Mouse (Mus musculus): ENCODE results near the gene Fbxo4. TPM values are rescaled to one million over a fixed set of nuclear protein-coding genes. Genes with fewer than 3 reads are reported as not detected.

Gene Fbxo4
- total RNA-seq, 2 experiments from 2014 or later: 7.8 to 8.1 TPM

- no peak for TF ChIP-seq CTCF (IDR thresholded peaks at IDR 0.05)
- Histone ChIP-seq H3K27ac (no peak overlapping the region), H3K4me3 (no peak overlapping the region)
- no peak for DNase-seq (ENCODE audit: extremely low spot score in 1 of 2, low spot score in 2 of 2)
- intact Hi-C loops (cut with DNase I): loop anchor here (10.0 kb wide), 1 partner anchor 726 kb away; no protein-coding TSS in a partner anchor
Measured at GRCm38 (mm10) chr15:4020711-4021110, 41.3 kb upstream of the Fbxo4 start.

DNA sequence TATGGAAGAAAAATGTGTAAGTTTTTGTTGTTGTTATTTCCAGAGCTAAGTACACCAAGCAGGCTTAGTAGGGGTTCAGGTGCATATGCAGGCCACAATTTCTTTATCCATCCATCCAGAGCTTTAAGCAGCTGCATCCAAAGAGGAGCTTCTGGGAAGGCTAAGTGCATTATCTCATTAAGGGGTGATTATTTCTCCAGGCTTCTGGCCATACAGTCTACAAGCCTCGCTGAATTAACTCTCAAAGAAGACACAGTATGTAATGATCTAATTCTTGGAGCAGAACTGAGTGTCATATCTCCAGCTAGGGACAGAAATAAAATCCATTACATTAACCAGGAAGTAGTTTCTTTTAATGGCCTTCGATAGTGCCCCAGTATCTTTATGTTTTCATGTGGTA is 34.5 kb upstream of the Fbxo4 start:
- no peak overlapping the region for H3K4me3 ChIP-seq
- intact Hi-C loops (cut with DNase I): no loop called here
- H3K27ac ChIP-seq: no peak overlapping the region
- no peak for DNase-seq (ENCODE audit: extremely low spot score in 1 of 2, low spot score in 2 of 2)
- no peak for TF ChIP-seq CTCF (IDR thresholded peaks at IDR 0.05)

DNA sequence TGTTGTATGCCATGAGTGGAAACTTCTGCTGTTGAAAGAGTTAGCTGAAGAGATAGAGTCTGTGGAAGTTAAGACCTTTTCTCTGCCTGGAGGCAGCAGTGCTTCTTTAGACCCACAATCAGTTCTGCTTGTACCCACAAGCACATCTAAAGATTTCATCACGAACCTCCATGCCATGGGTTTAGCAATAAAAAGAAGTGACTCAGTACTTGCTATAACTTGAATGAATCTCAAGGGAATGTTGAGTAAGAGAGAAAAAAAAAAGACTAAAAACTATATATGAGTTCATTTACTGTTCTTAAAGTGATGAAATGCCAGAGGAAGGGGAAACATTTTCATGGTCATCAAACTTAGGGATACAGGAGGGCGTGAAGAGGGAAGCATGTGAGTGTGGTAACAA is 21.2 kb upstream of the Fbxo4 start:
- no peak for DNase-seq (ENCODE audit: extremely low spot score in 1 of 2, low spot score in 2 of 2)
- no peak for TF ChIP-seq CTCF (IDR thresholded peaks at IDR 0.05)
- no peak overlapping the region for H3K4me3 ChIP-seq
- H3K27ac ChIP-seq: no peak overlapping the region
- intact Hi-C loops (cut with DNase I): no loop called here

DNA sequence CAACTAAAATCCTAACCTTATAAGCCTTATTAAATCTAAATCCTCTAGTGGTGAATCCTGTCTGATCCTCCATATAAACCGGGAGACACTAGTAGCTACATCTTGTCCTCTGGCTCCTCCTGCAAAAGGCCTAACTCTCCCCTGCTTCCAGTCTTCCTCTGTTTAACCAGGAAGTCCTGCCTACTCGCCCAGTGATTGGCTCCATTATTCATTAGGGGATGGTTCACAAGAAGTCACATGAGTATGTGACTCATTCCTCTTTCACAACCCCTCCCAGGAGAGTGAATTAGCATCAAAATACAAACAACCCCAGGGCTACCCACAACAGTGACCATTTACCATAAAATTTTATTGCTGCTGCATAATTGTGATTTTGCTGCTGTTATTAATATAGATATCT is 19.8 kb upstream of the Fbxo4 start:
- no peak overlapping the region for H3K4me3 ChIP-seq

GRCm38 (mm10) chr15:3996267-3997010 is 17.1 kb upstream of the Fbxo4 start:
- intact Hi-C loops (cut with DNase I): no loop called here
- TF ChIP-seq CTCF (IDR thresholded peaks at IDR 0.05): no peak
- Histone ChIP-seq H3K27ac (peak overlapping the region; percentile 96), H3K4me3 (peak overlapping the region; percentile 93)
- DNase-seq (ENCODE audit: extremely low spot score in 1 of 2, low spot score in 2 of 2): peak in 1 of 2 experiments; percentile 13

More for the DNA sequence above, 19.8 kb upstream of the Fbxo4 start:
- no peak overlapping the region for H3K27ac ChIP-seq
- no peak for DNase-seq (ENCODE audit: extremely low spot score in 1 of 2, low spot score in 2 of 2)
- TF ChIP-seq CTCF (IDR thresholded peaks at IDR 0.05): no peak
- intact Hi-C loops (cut with DNase I): no loop called here

GRCm38 (mm10) chr15:3995448-3996266 is 16.3 kb upstream of the Fbxo4 start, which contains the start of gene AW549877:
Gene AW549877, minus strand, starts transcription at chr15:3995744.
- TF ChIP-seq CTCF (IDR thresholded peaks at IDR 0.05): no peak
- H3K4me3 ChIP-seq: peak within 1 kb of the TSS; percentile 93
- intact Hi-C loops (cut with DNase I): loop anchor here (1.0 kb wide), 2 partner anchors 16 to 31 kb away; partner anchors contain the start of genes Fbxo4 and Oxct1
- peak within 1 kb of the TSS; percentile 96 for H3K27ac ChIP-seq
- peak; percentile 96 to 98 for DNase-seq (ENCODE audit: extremely low spot score in 1 of 2, low spot score in 2 of 2)

DNA sequence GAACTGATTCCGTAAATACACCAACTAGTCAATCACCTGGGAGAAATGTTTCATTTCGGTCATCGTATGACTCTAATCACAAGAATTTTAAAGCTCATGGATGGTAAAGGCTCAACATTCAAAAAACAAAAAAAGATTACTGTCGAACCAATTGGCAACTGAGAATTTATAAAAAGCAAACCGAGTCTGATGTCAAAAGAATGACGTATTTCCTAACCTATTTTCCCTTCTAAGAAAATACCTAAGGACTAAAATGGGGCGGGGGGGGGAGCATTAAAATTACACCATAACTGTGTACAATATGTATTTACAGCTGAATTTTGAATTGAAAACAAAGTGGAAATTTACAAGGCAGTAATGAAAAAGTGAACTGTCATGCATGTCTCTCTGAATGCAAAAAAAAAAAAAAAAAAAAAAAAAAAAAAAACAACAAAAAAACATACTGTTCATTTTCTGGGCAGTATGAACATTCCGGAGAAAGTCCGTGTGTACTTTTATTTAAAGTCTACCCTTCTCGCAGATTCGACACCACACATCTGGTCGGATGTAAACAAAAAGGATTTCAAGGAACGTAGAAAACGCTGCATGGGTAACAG is 15.6 kb upstream of the Fbxo4 start:
- Histone ChIP-seq H3K27ac (peak overlapping the region; percentile 96), H3K4me3 (peak overlapping the region; percentile 93)
- no peak for TF ChIP-seq CTCF (IDR thresholded peaks at IDR 0.05)
- intact Hi-C loops (cut with DNase I): loop anchor here (1.0 kb wide), 2 partner anchors 16 to 31 kb away; partner anchors contain the start of genes Fbxo4 and Oxct1
- DNase-seq (ENCODE audit: extremely low spot score in 1 of 2, low spot score in 2 of 2): no peak

DNA sequence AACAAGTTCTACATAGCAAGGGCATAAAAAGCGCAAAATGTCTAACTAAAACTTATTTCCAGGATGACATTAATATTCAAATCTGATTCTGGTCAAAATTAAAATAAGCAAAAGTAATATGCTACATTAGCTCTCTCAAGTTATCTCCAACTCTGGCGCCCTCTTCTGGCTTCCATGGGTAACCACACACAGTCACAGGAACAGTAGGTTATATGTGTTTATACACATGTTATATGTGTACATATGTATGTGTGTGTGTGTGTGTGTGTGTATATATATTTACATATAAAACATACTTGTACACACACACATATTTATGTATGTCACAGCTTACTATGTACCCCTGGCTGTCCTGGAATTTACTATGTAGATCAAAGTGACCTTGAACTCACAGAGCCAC is 8.6 kb upstream of the Fbxo4 start:
- peak; percentile 58 for TF ChIP-seq CTCF (IDR thresholded peaks at IDR 0.05)
- no peak overlapping the region for H3K4me3 ChIP-seq
- no peak for DNase-seq (ENCODE audit: extremely low spot score in 1 of 2, low spot score in 2 of 2)
- intact Hi-C loops (cut with DNase I): no loop called here
- H3K27ac ChIP-seq: no peak overlapping the region

DNA sequence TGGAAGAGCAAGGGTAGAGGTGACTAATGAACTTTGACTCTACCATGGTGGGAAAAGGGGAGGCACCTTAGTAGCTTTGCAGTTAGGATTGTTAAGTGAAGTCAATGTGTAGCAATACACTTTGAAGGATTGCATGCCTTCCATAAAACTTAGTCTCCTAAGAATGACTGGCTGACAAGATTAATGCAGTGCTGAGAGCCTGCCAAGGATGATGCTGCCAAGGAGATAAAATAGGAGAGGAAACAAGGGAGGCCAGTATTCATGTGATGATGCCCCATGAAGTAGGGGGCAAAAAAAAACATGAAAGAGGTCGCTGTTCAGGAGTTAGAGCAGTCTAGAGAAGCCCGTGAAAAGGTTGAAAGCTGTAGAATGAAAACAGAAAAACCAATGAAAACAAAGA is 5.5 kb upstream of the Fbxo4 start:
- Histone ChIP-seq H3K27ac (no peak overlapping the region), H3K4me3 (no peak overlapping the region)
- intact Hi-C loops (cut with DNase I): no loop called here
- TF ChIP-seq CTCF (IDR thresholded peaks at IDR 0.05): no peak
- DNase-seq (ENCODE audit: extremely low spot score in 1 of 2, low spot score in 2 of 2): no peak

DNA sequence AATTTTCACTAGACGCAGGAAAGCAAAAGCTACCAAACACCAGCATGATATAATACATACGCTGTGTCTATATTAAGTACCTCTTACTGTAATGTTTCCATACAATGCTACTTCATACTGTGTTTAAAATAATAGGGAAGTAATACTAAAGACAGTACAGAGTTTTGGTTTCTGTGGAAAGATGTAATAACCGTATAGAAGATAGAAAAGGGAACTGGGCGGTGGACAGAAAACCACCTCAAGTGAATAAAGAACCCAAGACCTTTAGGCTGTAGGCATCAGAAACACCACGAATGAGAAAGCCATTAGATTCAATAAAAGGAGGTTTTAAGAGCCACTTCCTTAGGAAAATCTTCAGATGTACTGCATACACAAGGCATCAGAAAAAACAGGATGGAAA is 3.4 kb upstream of the Fbxo4 start:
- no peak overlapping the region for H3K4me3 ChIP-seq
- intact Hi-C loops (cut with DNase I): no loop called here
- no peak for TF ChIP-seq CTCF (IDR thresholded peaks at IDR 0.05)
- no peak overlapping the region for H3K27ac ChIP-seq
- DNase-seq (ENCODE audit: extremely low spot score in 1 of 2, low spot score in 2 of 2): no peak

GRCm38 (mm10) chr15:3979871-3980270 is 498 bp upstream of the Fbxo4 start:
- no peak for TF ChIP-seq CTCF (IDR thresholded peaks at IDR 0.05)
- intact Hi-C loops (cut with DNase I): loop anchor here (1.0 to 5.0 kb wide), 2 partner anchors 15 to 47 kb away; partner anchors contain the start of genes AW549877 and Oxct1
- no peak for DNase-seq (ENCODE audit: extremely low spot score in 1 of 2, low spot score in 2 of 2)
- Histone ChIP-seq H3K27ac (peak overlapping the region; percentile 99), H3K4me3 (peak overlapping the region; percentile 82)

- H3K4me3 ChIP-seq: no peak overlapping the region
- no peak overlapping the region for H3K27ac ChIP-seq
- DNase-seq (ENCODE audit: extremely low spot score in 1 of 2, low spot score in 2 of 2): no peak
- intact Hi-C loops (cut with DNase I): loop anchor here (5.0 kb wide), 1 partner anchor 49 kb away; the partner anchor contains the start of gene Oxct1
- peak; percentile 44 for TF ChIP-seq CTCF (IDR thresholded peaks at IDR 0.05)
Measured at GRCm38 (mm10) chr15:3978279-3978678, 1.1 kb downstream of the Fbxo4 start.

Data from left cerebral cortex, adult 2 months (tissue).